Mouse (Mus musculus) left cerebral cortex, adult 2 months (tissue): Measurements from ENCODE around the gene Adck2. TPM values are rescaled to one million over a fixed set of nuclear protein-coding genes. Genes with fewer than 3 reads are reported as not detected.

ENCODE experiments used
- DNase-seq, 2 experiments: peaks; one replicate each; pipeline ENCODE4 v3.0.0; 2021 to 2022; ENCODE audit warnings: low spot score in 2 of 2, mixed read lengths in 1 of 2; ENCODE audit errors: extremely low spot score in 1 of 2
- H3K27ac ChIP-seq: fragments of 200-600 bp; 2 replicates; pipeline ENCODE4 v1.8.1; 2022
- H3K4me3 ChIP-seq: fragments of 200-600 bp; 2 replicates; pipeline ENCODE4 v1.8.1; 2022
- CTCF ChIP-seq: fragments of 200-600 bp; IDR thresholded peaks from 2 replicates; pipeline ENCODE4 v1.8.1; 2022; ENCODE audit warnings: antibody characterized with exemption, mild to moderate bottlenecking, moderate library complexity
- intact Hi-C: fragments of 180-260 bp; cut with DNase I; formaldehyde crosslinking; loops from one replicate; pipeline ENCODE4 v1.15.1; 2025
- total RNA-seq, 2 experiments: library from RNA; stranded (reverse); gene quantifications; 2 replicates each; pipeline ENCODE4 v1.2.3; 2021

Gene Adck2
- total RNA-seq, 2 experiments from 2014 or later = 26.6 to 29.1 TPM

DNA sequence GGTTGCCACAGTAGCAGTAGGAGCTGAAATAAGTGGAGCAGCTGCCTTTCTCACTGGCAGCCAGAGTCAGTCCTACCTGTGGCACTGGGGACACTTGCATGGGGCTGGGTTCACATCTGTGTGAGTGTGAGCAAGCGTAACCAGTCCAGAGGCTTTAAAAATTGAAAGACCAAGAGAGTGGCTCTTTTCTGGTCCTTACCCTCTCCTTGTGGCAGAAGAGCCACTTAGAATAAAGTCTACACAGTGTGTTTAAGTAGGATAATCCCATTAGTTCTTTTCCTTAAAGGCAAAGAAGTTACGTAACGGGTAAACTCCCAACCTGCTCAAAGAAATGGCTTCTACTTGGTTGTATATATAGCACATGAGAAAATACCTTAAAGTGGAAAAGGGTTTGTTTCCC, 27.2 kb downstream of the Adck2 start:
- H3K27ac ChIP-seq = no peak overlapping the region
- TF ChIP-seq CTCF = no peak
- no peak overlapping the region for H3K4me3 ChIP-seq
- DNase-seq = no peak
- intact Hi-C loops = loop anchor here (5.0 kb wide), 1 partner anchor 806 kb away; no protein-coding TSS in a partner anchor

DNA sequence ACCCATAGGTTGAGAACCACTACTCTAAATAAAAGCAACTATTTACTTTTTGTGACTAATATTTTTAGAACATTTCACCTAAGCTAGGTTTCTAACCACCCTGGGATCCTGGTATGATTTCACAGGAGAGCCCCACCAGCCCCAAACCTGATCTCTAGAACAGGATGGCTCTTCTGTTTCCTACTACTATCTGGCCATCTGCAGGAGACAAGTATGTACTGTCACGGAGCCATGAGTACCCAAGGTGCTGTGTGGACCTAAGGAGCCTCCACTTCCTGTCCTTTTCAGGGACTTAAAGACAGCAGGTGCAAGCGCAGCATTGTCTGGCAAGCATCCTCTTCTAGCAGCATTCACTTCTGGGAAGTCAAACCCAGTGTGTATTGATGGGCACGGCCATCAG, 28.2 kb downstream of the Adck2 start:
- no peak for DNase-seq
- Histone ChIP-seq H3K4me3 (no peak overlapping the region), H3K27ac (no peak overlapping the region)
- intact Hi-C loops = loop anchor here (5.0 kb wide), 1 partner anchor 805 kb away; no protein-coding TSS in a partner anchor
- TF ChIP-seq CTCF = no peak

DNA sequence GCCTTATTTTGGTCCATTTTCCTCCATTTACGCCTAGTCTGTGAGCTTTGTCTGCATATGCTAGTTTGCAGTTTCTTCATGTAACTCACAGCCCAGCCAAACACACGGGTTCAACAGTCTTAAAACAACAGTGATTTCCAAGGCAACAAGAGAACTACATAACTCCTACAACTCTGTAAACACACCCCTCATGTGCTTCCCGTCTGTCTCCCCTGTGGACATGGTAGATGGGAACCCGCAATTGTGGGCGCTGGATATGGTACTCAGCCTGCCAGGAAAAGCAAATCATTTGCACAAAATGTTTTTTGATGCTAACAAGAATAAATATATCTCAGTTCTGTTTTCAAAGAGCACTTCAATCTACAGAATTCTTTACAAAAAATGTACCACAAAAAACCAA, 30.9 kb downstream of the Adck2 start:
- no peak overlapping the region for H3K4me3 ChIP-seq
- no peak for DNase-seq
- intact Hi-C loops = loop anchor here (5.0 kb wide), 1 partner anchor 803 kb away; no protein-coding TSS in a partner anchor
- H3K27ac ChIP-seq = no peak overlapping the region
- TF ChIP-seq CTCF = no peak

DNA sequence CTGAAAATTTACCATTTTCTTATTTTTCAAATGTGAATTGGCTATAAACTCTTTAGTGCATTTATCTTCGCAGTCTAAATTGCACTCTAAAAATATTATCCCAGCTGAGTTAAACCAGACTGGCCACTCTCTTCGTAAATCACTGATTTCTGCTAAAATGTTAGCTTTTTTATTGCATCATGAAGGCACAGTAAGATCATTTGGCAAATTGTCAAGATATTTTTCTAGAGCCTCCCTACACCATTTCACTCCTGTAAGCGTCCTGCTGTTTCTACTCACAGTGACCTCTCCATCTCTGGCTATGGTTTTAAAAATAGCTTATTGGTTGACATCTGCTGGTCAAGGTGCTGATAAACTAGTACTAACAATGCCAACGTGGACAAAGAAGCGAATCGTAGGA, 32.4 kb downstream of the Adck2 start:
- Histone ChIP-seq H3K4me3 (no peak overlapping the region), H3K27ac (peak overlapping the region; percentile 4)
- DNase-seq = no peak
- no peak for TF ChIP-seq CTCF
- intact Hi-C loops = no loop called here

DNA sequence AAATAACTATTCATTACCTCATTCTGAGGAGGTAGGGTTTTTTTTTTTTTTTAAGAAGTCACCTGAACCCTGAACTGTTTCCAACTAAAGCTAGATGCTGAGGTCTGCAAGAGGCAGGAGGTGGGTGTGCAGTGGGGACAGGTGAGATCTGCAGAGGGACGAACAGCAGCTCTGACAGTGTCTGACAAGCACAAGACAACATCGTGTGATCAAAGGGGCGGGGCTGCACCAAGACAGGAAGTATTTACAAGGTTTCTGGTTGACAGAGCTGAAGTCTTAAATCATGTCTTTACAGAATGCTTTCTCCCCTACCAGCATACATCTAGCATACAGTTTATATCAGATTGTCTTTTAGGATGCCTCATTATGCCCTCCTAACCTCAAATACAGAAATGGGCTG, 33.2 kb downstream of the Adck2 start:
- no peak for DNase-seq
- Histone ChIP-seq H3K27ac (0 out of 2 replicates have a peak overlapping the region, but pooled peaks have one; percentile 4), H3K4me3 (no peak overlapping the region)
- no peak for TF ChIP-seq CTCF
- intact Hi-C loops = no loop called here

DNA sequence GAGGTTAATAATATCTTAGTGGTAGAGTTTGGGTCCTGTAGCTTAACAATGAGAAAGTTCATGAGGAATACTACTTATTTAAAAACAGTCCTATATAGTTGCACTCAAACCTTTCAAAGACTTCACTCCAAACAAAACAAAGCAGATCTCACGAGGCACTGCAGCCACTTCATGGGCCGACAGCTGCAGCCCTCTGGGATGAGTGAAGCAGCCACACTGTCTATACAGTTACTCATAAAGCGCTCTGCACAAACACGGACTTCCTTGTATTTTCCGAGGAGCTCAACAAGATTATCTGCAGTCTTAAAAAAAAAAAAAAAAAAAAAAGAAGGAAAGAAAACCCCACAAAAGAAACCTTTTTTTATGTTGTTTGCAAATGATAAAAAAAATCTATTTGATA, 33.7 kb downstream of the Adck2 start:
- Histone ChIP-seq H3K27ac (no peak overlapping the region), H3K4me3 (no peak overlapping the region)
- no peak for DNase-seq
- TF ChIP-seq CTCF = no peak
- intact Hi-C loops = no loop called here

DNA sequence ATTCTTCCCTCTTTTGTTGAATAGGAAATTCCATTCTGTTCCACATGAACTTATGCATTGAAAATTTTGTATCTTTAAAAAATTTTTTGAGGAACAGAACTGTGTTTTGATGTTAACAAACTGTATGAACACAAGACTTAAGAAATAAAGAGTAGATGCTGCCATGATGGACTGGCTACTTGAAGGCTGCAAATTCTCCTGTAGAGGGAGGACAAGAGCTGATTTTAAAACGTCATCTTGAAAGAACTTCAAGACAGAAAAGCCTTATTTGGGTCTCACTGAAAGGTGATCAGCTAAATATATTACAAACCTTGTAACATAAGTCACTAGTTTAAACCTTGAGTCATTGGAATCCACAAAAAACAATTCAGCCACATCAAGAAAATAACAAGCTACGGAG, 36.5 kb downstream of the Adck2 start:
- DNase-seq = no peak
- intact Hi-C loops = loop anchor here (5.0 kb wide), 1 partner anchor 172 kb away; no protein-coding TSS in a partner anchor
- Histone ChIP-seq H3K4me3 (no peak overlapping the region), H3K27ac (no peak overlapping the region)
- TF ChIP-seq CTCF = peak; percentile 49

DNA sequence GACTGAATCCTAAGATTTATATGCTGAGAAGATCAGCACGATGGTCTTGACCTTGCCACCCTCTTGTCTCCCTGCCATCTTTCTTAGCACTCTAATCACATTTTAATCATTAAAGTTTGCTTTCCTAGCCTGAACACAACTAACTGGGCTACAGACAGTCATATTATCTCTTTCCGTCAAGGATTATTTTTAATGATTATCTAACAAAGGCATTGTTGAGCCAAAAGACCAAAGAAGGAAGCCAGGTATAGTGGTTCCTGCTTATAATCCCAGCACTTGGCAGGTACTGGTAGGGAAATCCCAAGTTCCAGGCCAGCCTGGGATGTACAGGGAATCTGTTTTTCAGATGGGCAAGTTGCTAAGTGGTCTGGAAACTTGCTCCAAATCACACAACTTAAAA, 37.6 kb downstream of the Adck2 start:
- DNase-seq = no peak
- intact Hi-C loops = loop anchor here (5.0 kb wide), 1 partner anchor 171 kb away; no protein-coding TSS in a partner anchor
- no peak overlapping the region for H3K27ac ChIP-seq
- no peak for TF ChIP-seq CTCF
- H3K4me3 ChIP-seq = no peak overlapping the region

Other genes with a start within 250 kb of the Adck2 start
- 10 to 100 TPM; 68.1 to 73.1 TPM for gene Slc37a3, start 196.2 kb upstream of the Adck2 start, total RNA-seq
- gene Rab19, start 192.7 kb upstream of the Adck2 start, total RNA-seq = not detected
- 100 to 1,000 TPM; 132 to 136 TPM for gene Mkrn1, start 153.4 kb upstream of the Adck2 start, total RNA-seq
- 10 to 100 TPM; 23.2 to 25.3 TPM for gene Dennd2a, start 16.0 kb upstream of the Adck2 start, total RNA-seq
- under 1 TPM in 1 of 2 experiments, not detected in 1; 0.79 TPM for gene Gm42420, start 11.9 kb downstream of the Adck2 start, total RNA-seq
- 100 to 1,000 TPM; 162 to 183 TPM for gene Ndufb2, start 18.7 kb downstream of the Adck2 start, total RNA-seq
- 100 to 1,000 TPM; 119 to 123 TPM for gene Braf, start 151.6 kb downstream of the Adck2 start, total RNA-seq
- 100 to 1,000 TPM in 1 of 2 experiments, 10 to 100 TPM in 1; 91.5 to 104 TPM for gene Mrps33, start 237.1 kb downstream of the Adck2 start, total RNA-seq